ENCODE assay signal across 22 mouse cellular contexts in genomic region chr13:46932049-46932448, GRCm38 (mm10). TPM values are rescaled to one million over a fixed set of nuclear protein-coding genes. Genes with fewer than 3 reads are reported as not detected.
DNase-seq lines count a peak whose midpoint lies in the region; ATAC-seq and TF ChIP-seq lines count a peak whose summit lies in the region.
"Had no signal": no experiment of that assay in that cellular context is flagged by ENCODE, and none has a peak within 500 bp of the region (broad histone marks: within the 10 kb centered on the region; RNA-seq: fewer than 3 reads in every experiment).

No protein-coding gene starts in this region.

- H3K4me1 ChIP-seq in MEL (ENCODE audit: control insufficient read depth in 1 of 2, insufficient read depth in 2 of 2, low read length in 2 of 2), result no peaks in the 10 kb centered on the region

- no peak for TF ChIP-seq CTCF in MEL (IDR thresholded peaks at IDR 0.05 in 2 of 3, conservative IDR thresholded peaks at IDR 0.05 in 1 of 3; ENCODE audit: control insufficient read depth in 1 of 3, insufficient read depth in 1 of 3, low read depth in 2 of 3, low read length in 3 of 3, poor library complexity in 1 of 3, severe bottlenecking in 1 of 3)

- no peak for TF ChIP-seq POLR2A in MEL (IDR thresholded peaks at IDR 0.05; ENCODE audit: control insufficient read depth in 1 of 2, insufficient read depth in 1 of 2, low read depth in 1 of 2, low read length in 2 of 2, poor library complexity in 1 of 2)

- no peaks in the 10 kb centered on the region for H3K9me3 ChIP-seq in MEL (replicated peaks; ENCODE audit: insufficient read depth, low read length)
- H3K9me3 ChIP-seq: heart, embryonic 15.5 days had no signal

- intact Hi-C loops in gastrocnemius, postnatal 14 days (cut with DNase I; ENCODE audit: low total_unique reads), result loop anchor here (10.0 kb wide), 1 partner anchor 73 kb away; no protein-coding TSS in a partner anchor

- no peaks in the 10 kb centered on the region for H3K79me2 ChIP-seq in MEL (ENCODE audit: control insufficient read depth, insufficient read depth, low read length, poor library complexity)

- no peak overlapping the region for H3K27ac ChIP-seq in MEL (ENCODE audit: control insufficient read depth, low read depth, low read length)
- H3K27ac ChIP-seq: heart, embryonic 15.5 days; hindbrain, embryonic 14.5 days had no signal

- ATAC-seq in common myeloid progenitor, adult 5-6 weeks (replicated peaks; ENCODE audit: low read depth, poor library complexity, severe bottlenecking), result peak; percentile 60
- 0 out of 2 replicates have a peak, but pooled peaks have one; percentile 40 for ATAC-seq in megakaryocyte-erythroid progenitor cell, adult 5-6 weeks (replicated peaks; ENCODE audit: low FRiP score, low TSS enrichment, poor library complexity, severe bottlenecking)
- ATAC-seq in activated CD4-positive, CD25-positive, alpha-beta regulatory T cell, adult 4 months, result no peak
- ATAC-seq: forebrain, embryonic 14.5 days; forebrain, postnatal 0 days; intestine, postnatal 0 days had no signal

- no peak overlapping the region for H3K9ac ChIP-seq in MEL (ENCODE audit: control insufficient read depth, low read depth, low read length, poor library complexity, severe bottlenecking)
- H3K9ac ChIP-seq: forebrain, postnatal 0 days; heart, embryonic 15.5 days; hindbrain, embryonic 14.5 days had no signal

- TF ChIP-seq RAD21 in MEL (IDR thresholded peaks at IDR 0.05; ENCODE audit: low read depth, low read length), result no peak

- H3K4me3 ChIP-seq in MEL (ENCODE audit: control insufficient read depth in 1 of 2, insufficient read depth in 1 of 2, low read depth in 2 of 2, low read length in 2 of 2), result no peak overlapping the region
- H3K4me3 ChIP-seq: heart, embryonic 15.5 days had no signal

- H3K27me3 ChIP-seq in MEL (ENCODE audit: control insufficient read depth in 1 of 2, insufficient read depth in 2 of 2, low read length in 2 of 2), result no peaks in the 10 kb centered on the region
- H3K27me3 ChIP-seq: heart, embryonic 15.5 days had no signal

- no peaks in the 10 kb centered on the region for H3K36me3 ChIP-seq in MEL (ENCODE audit: control insufficient read depth in 1 of 2, insufficient read depth in 2 of 2, low read length in 2 of 2)
- H3K36me3 ChIP-seq: heart, embryonic 15.5 days had no signal

- no peak for TF ChIP-seq EP300 in MEL (IDR thresholded peaks at IDR 0.05; ENCODE audit: low read depth in 1 of 2, low read length in 2 of 2)

- peak; percentile 47 for DNase-seq in lung, postnatal 36 days
- no peak for DNase-seq in lung, postnatal 14 days
- DNase-seq in MEL (ENCODE audit: low read depth, low spot score), result peak; percentile 3
- DNase-seq in gastrocnemius, postnatal 14 days, result no peak
- DNase-seq: adrenal gland, adult 8-10 months; adrenal gland, postnatal 25 days; cerebellum, adult 11-12 months; cerebellum, adult 8-10 months; cerebellum, postnatal 10 days; cerebellum, postnatal 36 days; forebrain, postnatal 0 days; gastrocnemius, postnatal 36 days; heart, adult 11 months; heart, postnatal 14 days; heart, postnatal 4 days had no signal

TF ChIP-seq in MEL, 35 proteins besides CTCF, POLR2A, EP300 and RAD21:
- no peak for TF ChIP-seq CHD1 (IDR thresholded peaks at IDR 0.05; ENCODE audit: low read depth, low read length)
- TF ChIP-seq MAX (IDR thresholded peaks at IDR 0.05; ENCODE audit: low read length), result no peak

RNA-seq across cellular contexts. Expression of gene Kif13a, which starts 2.4 kb away (rescaled TPM):
- 1.2 and 1.5 TPM in 2 replicates for total RNA-seq in MEL (2012; rRNA removed)
- 1 to 10 TPM in 1 of 2 experiments, not detected in 1; 1.7 TPM for polyA plus RNA-seq in MEL (2012; ENCODE audit: insufficient read depth in 1 of 2, insufficient read length in 2 of 2, low read depth in 1 of 2, low replicate concordance in 2 of 2, missing spikeins in 1 of 2)
- 37.5 and 43.5 TPM in 2 replicates for total RNA-seq in common myeloid progenitor, adult 5-6 weeks (2017)
- 15.0 and 21.6 TPM in 2 replicates for total RNA-seq in megakaryocyte-erythroid progenitor cell, adult 5-6 weeks (2014; fragmentation: Nextera tagmentation)
- 24.7 and 35.3 TPM in 2 replicates for total RNA-seq in megakaryocyte-erythroid progenitor cell, adult 5-6 weeks (2017)
- polyA plus RNA-seq in activated CD4-positive, CD25-positive, alpha-beta regulatory T cell, adult 4 months (2017; shearing (Covaris generic)), result 1 to 10 TPM; 3.5 to 5.7 TPM
- 10 to 100 TPM; 56.0 to 56.5 TPM for total RNA-seq in gastrocnemius, postnatal 14 days (2021)

Comparison
In these comparisons a context has a peak if more than half of its experiments do, and no peak if none do; other contexts are left out.
1. DNase-seq: peak in lung, postnatal 36 days (single experiment) and MEL (single experiment); none in lung, postnatal 14 days (single experiment) and gastrocnemius, postnatal 14 days (single experiment).